Mouse (Mus musculus) embryonic facial prominence, embryonic 12.5 days (tissue): ENCODE measurements around the gene Card10. TPM values are rescaled to one million over a fixed set of nuclear protein-coding genes. Genes with fewer than 3 reads are reported as not detected.

ENCODE experiments used
- ATAC-seq: fragments of 200-750 bp; cut with Nextera tagmentation; 2 replicates; pipeline ENCODE4 v1.8.0; 2017; ENCODE audit not compliant: insufficient number of reproducible peaks, insufficient read depth, low FRiP score, low TSS enrichment
- H3K27ac ChIP-seq: fragments of 300-500 bp; sonication (generic); 2 replicates; pipeline ENCODE4 v1.5.1; 2016; ENCODE audit warnings: mild to moderate bottlenecking
- H3K27me3 ChIP-seq: fragments of 300-500 bp; sonication (generic); 2 replicates; pipeline ENCODE4 v1.6.1; 2016; ENCODE audit warnings: mild to moderate bottlenecking, moderate library complexity
- H3K36me3 ChIP-seq: fragments of 300-500 bp; sonication (generic); 2 replicates; pipeline ENCODE4 v1.6.1; 2016; ENCODE audit warnings: mild to moderate bottlenecking
- H3K4me1 ChIP-seq: fragments of 300-500 bp; sonication (generic); 2 replicates; pipeline ENCODE4 v1.6.1; 2016
- H3K4me2 ChIP-seq: fragments of 300-500 bp; sonication (generic); replicated peaks from 2 replicates; pipeline ENCODE4 v1.6.1; 2016; ENCODE audit warnings: mild to moderate bottlenecking, moderate library complexity
- H3K4me3 ChIP-seq: fragments of 300-500 bp; sonication (generic); 2 replicates; pipeline ENCODE4 v1.5.1; 2016; ENCODE audit warnings: mild to moderate bottlenecking
- H3K9ac ChIP-seq: fragments of 300-500 bp; sonication (generic); 2 replicates; pipeline ENCODE4 v1.6.1; 2016; ENCODE audit warnings: mild to moderate bottlenecking, moderate library complexity
- H3K9me3 ChIP-seq: fragments of 300-500 bp; sonication (generic); 2 replicates; pipeline ENCODE4 v1.6.1; 2016; ENCODE audit warnings: mild to moderate bottlenecking, moderate library complexity
- WGBS: fragments of 180-500 bp; shearing (Covaris S2); methylation state at CpG from one replicate; pipeline ENCODE4 v1.1.7; 2016; 5-methylcytosine and 5-hydroxymethylcytosine counted together
- polyA plus RNA-seq: library from polyadenylated mRNA; unstranded; fragments of >200 nt; fragmentation: Nextera tagmentation; extraction: Ambion mirVana; gene quantifications from 2 replicates; pipeline ENCODE4 v1.2.1, GENCODE M21; 2016

Card10 gene
- polyA plus RNA-seq, 1 experiment from 2014 or later = 3.6 TPM

DNA sequence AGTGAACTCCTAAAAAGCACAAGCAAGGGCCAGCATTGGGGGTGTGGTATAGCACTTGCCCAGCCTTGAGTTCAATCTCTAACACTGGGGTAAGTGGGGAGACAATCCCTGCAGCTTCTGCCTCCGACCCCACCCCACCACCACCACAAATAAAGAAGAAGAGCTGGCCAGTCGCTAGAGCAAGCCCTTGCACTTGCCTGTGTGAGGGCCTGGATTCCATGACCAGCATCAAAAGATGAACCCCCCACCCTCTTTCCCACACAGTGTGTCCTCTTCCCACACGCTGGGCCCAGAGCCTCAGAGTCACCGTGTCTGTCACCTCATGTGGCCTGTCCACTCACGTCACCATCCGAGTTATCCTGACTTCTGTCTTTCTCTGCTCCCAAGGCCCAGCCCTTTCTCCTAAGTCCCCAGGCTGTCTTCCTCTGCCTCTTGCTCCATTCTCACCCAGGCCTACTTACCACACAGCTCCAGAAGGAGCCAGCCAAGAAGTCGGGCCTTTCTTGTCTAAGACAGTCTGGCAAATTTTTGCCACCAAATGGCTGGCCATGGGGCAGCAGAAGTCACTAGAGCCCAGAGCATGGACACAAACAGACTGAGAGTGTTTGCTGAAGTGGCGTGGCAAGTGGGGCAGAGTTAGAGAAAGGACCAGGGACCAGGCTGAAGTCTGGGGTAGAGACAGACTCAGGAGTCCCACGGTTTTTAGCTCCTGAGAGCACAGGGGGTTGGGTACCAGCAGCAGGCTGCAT, 32.4 kb downstream of the Card10 start:
- Histone ChIP-seq H3K27me3 (peaks cover 2% of the 10 kb centered on the region; the same call in 1 of the 2 replicates), H3K4me1 (peaks cover 16% of the 10 kb centered on the region; the same call in 1 of the 2 replicates), H3K27ac (peak overlapping the region; percentile 73), H3K4me2 (peak overlapping the region; percentile 29; the same call in 1 of the 2 replicates), H3K36me3 (no peaks in the 10 kb centered on the region), H3K9ac (peak overlapping the region; percentile 10; the same call in 1 of the 2 replicates), H3K4me3 (0 out of 2 replicates have a peak overlapping the region, but pooled peaks have one; percentile 4), H3K9me3 (no peaks in the 10 kb centered on the region)
- no peak for ATAC-seq
- 51% methylated on average over 9 of the region's 9 CpGs for WGBS

DNA sequence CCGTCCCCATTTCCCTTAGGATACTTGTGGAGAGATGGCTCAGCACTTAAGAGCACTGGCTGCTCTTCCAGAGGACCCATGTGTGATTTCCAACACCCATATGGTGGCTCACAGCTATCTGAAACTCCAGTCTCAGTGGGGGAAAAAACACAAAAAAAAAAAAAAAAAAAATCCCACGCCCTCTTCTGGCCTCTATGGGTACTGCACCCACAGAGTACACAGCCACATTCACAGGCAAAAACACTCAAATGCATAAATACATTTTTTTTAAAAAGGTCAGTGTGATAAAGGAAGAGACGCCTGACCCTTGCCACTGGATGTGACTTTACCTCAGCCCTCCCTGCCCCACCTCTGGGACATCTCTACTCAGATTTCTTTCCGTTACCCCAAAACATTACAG, 33.8 kb downstream of the Card10 start:
- H3K27me3 ChIP-seq = peaks cover 2% of the 10 kb centered on the region; the same call in 1 of the 2 replicates
- ATAC-seq = no peak
- no peaks in the 10 kb centered on the region for H3K36me3 ChIP-seq
- H3K27ac ChIP-seq = no peak overlapping the region
- WGBS = 91% methylated on average over 4 of the region's 4 CpGs
- H3K4me2 ChIP-seq = no peak overlapping the region
- H3K4me1 ChIP-seq = peaks cover 16% of the 10 kb centered on the region; the same call in 1 of the 2 replicates
- H3K9me3 ChIP-seq = no peaks in the 10 kb centered on the region
- no peak overlapping the region for H3K4me3 ChIP-seq
- no peak overlapping the region for H3K9ac ChIP-seq

DNA sequence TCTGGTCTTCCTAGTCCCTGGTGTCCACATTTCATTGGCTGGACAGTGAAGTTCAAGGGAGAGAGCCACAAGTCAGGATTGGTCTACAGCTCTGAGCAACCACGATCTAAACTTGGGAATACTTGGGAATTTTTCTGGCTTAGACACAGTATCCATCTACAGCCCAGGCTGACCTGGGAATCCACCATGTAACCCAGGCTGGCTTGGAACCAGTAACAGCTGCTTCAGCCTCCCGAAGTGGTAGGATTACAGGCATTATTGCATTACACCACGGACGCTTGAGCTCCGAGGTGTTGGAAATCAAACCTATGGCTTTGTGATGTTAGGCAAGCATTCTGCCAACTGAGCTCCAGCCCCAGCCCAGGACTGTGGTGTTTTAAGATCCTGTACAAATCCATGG, 39.1 kb downstream of the Card10 start:
- Histone ChIP-seq H3K4me2 (no peak overlapping the region), H3K4me3 (no peak overlapping the region), H3K9ac (no peak overlapping the region), H3K4me1 (peaks cover 5% of the 10 kb centered on the region; the same call in 1 of the 2 replicates), H3K9me3 (no peaks in the 10 kb centered on the region), H3K36me3 (no peaks in the 10 kb centered on the region), H3K27me3 (no peaks in the 10 kb centered on the region), H3K27ac (no peak overlapping the region)
- 62% methylated on average over 5 of the region's 5 CpGs for whole genome bisulfite sequencing
- no peak; the same call in 1 of the 2 replicates for ATAC-seq

- 34% methylated on average over 9 of the region's 10 CpGs for WGBS
- Histone ChIP-seq H3K4me3 (no peak overlapping the region), H3K27ac (no peak overlapping the region), H3K27me3 (no peaks in the 10 kb centered on the region), H3K4me2 (no peak overlapping the region), H3K36me3 (no peaks in the 10 kb centered on the region), H3K4me1 (peaks cover 5% of the 10 kb centered on the region; the same call in 1 of the 2 replicates), H3K9ac (no peak overlapping the region), H3K9me3 (no peaks in the 10 kb centered on the region)
- no peak for ATAC-seq
Observed at GRCm38 (mm10) chr15:78763210-78763609, 39.6 kb downstream of the Card10 start.

- Histone ChIP-seq H3K4me2 (no peak overlapping the region), H3K4me1 (peaks cover 5% of the 10 kb centered on the region; the same call in 1 of the 2 replicates), H3K4me3 (no peak overlapping the region), H3K9ac (no peak overlapping the region), H3K36me3 (no peaks in the 10 kb centered on the region), H3K9me3 (no peaks in the 10 kb centered on the region), H3K27me3 (no peaks in the 10 kb centered on the region), H3K27ac (no peak overlapping the region)
- 79% methylated on average over 13 of the region's 13 CpGs for WGBS
- no peak for ATAC-seq
Observed at GRCm38 (mm10) chr15:78761112-78761511, 41.7 kb downstream of the Card10 start.

- Histone ChIP-seq H3K27me3 (no peaks in the 10 kb centered on the region), H3K4me1 (no peaks in the 10 kb centered on the region), H3K4me2 (no peak overlapping the region), H3K36me3 (no peaks in the 10 kb centered on the region), H3K9ac (no peak overlapping the region), H3K9me3 (no peaks in the 10 kb centered on the region), H3K27ac (no peak overlapping the region), H3K4me3 (no peak overlapping the region)
- WGBS = 86% methylated on average over 6 of the region's 6 CpGs
- no peak for ATAC-seq
Observed at GRCm38 (mm10) chr15:78758132-78758531, 44.7 kb downstream of the Card10 start.

DNA sequence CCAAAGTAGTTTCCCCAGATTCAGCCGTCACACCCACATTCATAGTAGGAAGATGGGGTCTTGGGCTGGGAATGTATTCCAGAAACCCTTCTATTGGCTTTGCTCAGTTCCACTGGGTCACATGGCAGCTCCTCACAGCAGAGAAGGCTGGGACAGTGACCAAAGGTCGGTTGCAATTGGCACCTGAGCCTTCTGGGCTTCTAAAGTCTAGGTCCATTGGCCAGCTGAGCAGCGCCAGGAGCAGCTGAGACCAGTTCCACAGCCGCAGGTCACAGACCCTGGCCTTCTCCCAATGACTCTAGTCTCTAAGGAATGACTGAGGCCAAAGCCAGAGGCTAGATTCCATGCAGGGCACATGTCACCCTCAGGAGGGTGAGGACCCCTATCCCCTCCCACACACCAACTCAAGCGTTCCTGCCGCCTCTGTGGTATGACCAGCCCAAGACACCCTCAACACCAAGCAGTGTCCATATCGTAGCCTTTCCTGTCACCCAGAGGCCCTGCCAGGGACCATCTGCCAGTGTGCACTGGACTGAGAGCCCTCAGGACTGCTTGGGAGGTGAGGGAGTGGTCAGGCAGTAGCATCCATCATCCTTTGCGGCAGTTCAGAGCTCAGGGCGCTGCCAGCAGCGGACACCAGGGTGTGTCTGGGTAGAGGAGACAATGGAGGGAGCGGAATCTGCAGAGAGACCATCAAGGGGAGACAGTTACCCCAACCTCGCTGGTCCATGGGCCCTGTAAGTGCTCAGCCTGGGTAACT, 46.7 kb downstream of the Card10 start:
- no peaks in the 10 kb centered on the region for H3K27me3 ChIP-seq
- H3K4me2 ChIP-seq = no peak overlapping the region
- H3K9me3 ChIP-seq = no peaks in the 10 kb centered on the region
- no peak overlapping the region for H3K27ac ChIP-seq
- WGBS = 78% methylated on average over 12 of the region's 12 CpGs
- no peak overlapping the region for H3K9ac ChIP-seq
- H3K36me3 ChIP-seq = no peaks in the 10 kb centered on the region
- no peak for ATAC-seq
- no peaks in the 10 kb centered on the region for H3K4me1 ChIP-seq
- no peak overlapping the region for H3K4me3 ChIP-seq

DNA sequence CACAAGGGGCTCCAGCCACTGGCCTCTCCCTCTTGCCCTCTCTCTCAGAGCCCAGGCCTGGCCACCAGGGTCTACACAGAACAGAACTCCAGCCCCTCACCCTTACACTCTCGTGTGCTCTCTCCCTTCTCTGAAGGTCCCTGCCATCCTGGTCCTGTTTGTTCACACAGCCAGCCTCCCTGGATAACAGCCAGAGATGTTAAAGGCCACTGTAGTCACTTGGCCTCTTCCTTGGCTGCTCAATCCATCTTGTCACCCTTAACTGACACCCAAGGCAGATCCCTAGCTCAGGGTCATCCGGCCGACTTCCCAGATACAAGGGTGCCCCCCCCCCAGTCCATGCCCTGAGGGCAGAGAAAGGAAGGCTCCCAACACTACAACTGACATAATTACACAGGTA, 47.6 kb downstream of the Card10 start:
- H3K9ac ChIP-seq = no peak overlapping the region
- H3K36me3 ChIP-seq = no peaks in the 10 kb centered on the region
- H3K27me3 ChIP-seq = no peaks in the 10 kb centered on the region
- no peaks in the 10 kb centered on the region for H3K4me1 ChIP-seq
- 76% methylated on average over 3 of the region's 3 CpGs for WGBS
- H3K27ac ChIP-seq = no peak overlapping the region
- no peaks in the 10 kb centered on the region for H3K9me3 ChIP-seq
- no peak overlapping the region for H3K4me2 ChIP-seq
- ATAC-seq = no peak
- no peak overlapping the region for H3K4me3 ChIP-seq

DNA sequence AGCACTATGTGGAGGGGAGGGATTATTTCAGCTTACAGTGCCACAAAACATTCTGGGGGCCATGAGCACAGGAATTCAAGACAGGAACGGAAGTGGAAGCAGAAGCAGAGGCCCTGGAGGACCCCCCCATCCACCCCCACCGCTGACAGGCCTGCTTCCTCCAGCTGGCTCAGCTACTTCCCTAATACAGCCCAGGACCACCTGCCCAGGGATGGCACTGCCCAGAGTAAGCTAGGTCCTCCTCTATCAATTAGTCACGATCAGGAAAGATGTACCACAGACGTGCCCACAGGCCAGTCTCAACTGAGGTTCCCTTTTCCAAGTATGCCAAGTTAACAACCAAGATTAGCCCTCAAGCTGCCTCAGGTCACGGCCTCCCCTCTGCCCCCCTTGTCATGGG, 48.7 kb downstream of the Card10 start:
- no peak overlapping the region for H3K4me2 ChIP-seq
- H3K36me3 ChIP-seq = no peaks in the 10 kb centered on the region
- H3K27ac ChIP-seq = no peak overlapping the region
- no peak overlapping the region for H3K4me3 ChIP-seq
- H3K9me3 ChIP-seq = no peaks in the 10 kb centered on the region
- H3K27me3 ChIP-seq = no peaks in the 10 kb centered on the region
- WGBS = 73% methylated on average over 5 of the region's 5 CpGs
- ATAC-seq = no peak
- no peaks in the 10 kb centered on the region for H3K4me1 ChIP-seq
- H3K9ac ChIP-seq = no peak overlapping the region

GRCm38 (mm10) chr15:78752991-78753390, 49.9 kb downstream of the Card10 start:
- Histone ChIP-seq H3K4me3 (no peak overlapping the region), H3K4me2 (no peak overlapping the region), H3K9ac (no peak overlapping the region), H3K27ac (no peak overlapping the region), H3K9me3 (no peaks in the 10 kb centered on the region), H3K4me1 (no peaks in the 10 kb centered on the region), H3K36me3 (no peaks in the 10 kb centered on the region), H3K27me3 (no peaks in the 10 kb centered on the region)
- ATAC-seq = no peak

DNA sequence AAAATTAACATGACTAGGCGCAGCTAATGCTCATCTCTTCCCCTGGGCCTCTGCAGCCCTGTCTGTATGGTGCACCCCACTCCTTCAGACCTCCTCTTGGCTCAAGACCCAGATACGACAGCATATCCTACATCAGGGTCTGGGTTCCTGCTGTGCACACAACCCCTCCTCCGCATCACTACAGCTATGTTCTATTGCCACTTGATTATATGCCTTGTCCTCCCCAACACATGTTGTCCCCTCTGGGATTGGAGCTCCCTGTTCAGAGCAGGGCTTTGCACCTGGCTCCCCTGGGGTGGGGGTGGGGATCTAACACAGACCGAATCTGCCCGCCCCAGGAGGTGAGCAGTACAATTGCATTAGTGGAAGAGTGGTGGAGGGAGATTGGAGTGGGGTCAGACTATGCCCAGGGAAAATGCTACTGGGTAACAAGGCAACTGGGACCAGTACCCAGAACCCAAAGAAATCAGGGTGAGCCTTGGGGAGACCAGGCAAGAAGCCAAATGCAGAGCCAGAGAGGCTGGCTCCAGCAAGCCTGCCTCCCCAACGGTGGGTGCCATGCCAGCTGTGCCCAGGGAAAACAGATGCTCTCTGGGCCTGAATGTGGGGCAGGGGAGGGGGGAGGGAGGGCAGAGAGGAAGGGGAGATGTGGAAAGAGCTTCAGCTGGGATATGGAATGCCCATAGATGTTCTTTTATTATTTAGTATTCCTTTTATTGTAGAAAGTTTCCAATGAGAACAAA, 52.1 kb downstream of the Card10 start:
- no peak overlapping the region for H3K4me2 ChIP-seq
- no peak for ATAC-seq
- H3K9ac ChIP-seq = no peak overlapping the region
- WGBS = 57% methylated on average over 6 of the region's 6 CpGs
- no peaks in the 10 kb centered on the region for H3K36me3 ChIP-seq
- no peaks in the 10 kb centered on the region for H3K9me3 ChIP-seq
- H3K4me3 ChIP-seq = no peak overlapping the region
- no peak overlapping the region for H3K27ac ChIP-seq
- no peaks in the 10 kb centered on the region for H3K4me1 ChIP-seq
- no peaks in the 10 kb centered on the region for H3K27me3 ChIP-seq
